In genomic region chr15:40169705-40170104, GRCm38 (mm10) we compare ENCODE assay signal across 8 mouse cellular contexts. TPM values are rescaled to one million over a fixed set of nuclear protein-coding genes. Genes with fewer than 3 reads are reported as not detected.
DNase-seq lines count a peak whose midpoint lies in the region; ATAC-seq and TF ChIP-seq lines count a peak whose summit lies in the region.
"Had no signal": no experiment of that assay in that cellular context is flagged by ENCODE, and none has a peak within 500 bp of the region (broad histone marks: within the 10 kb centered on the region; RNA-seq: fewer than 3 reads in every experiment).

No protein-coding gene starts in this region.

- H3K27me3 ChIP-seq in limb, embryonic 11.5 days (ENCODE audit: control insufficient read depth, insufficient read depth, low read length) = no peaks in the 10 kb centered on the region
- no peaks in the 10 kb centered on the region for H3K27me3 ChIP-seq in limb, embryonic 10.5 days (ENCODE audit: low read depth, poor library complexity, severe bottlenecking)
- no peaks in the 10 kb centered on the region for H3K27me3 ChIP-seq in hindbrain, embryonic 14.5 days (ENCODE audit: control insufficient read depth, insufficient read depth, low read length)
- no peaks in the 10 kb centered on the region for H3K27me3 ChIP-seq in small intestine, adult 2 months (ENCODE audit: control insufficient read depth, insufficient read depth, low read length)
- no peaks in the 10 kb centered on the region for H3K27me3 ChIP-seq in kidney, embryonic 16.5 days (ENCODE audit: insufficient read depth, low read length)

- H3K27ac ChIP-seq in limb, embryonic 11.5 days (replicated peaks; ENCODE audit: low read depth, low read length) = no peak overlapping the region
- H3K27ac ChIP-seq in limb, embryonic 10.5 days = no peak overlapping the region
- H3K27ac ChIP-seq in hindbrain, embryonic 14.5 days = no peak overlapping the region
- no peak overlapping the region for H3K27ac ChIP-seq in small intestine, adult 2 months (ENCODE audit: insufficient read depth, low read depth, low read length)
- no peak overlapping the region for H3K27ac ChIP-seq in kidney, embryonic 16.5 days (ENCODE audit: low read length)
- H3K27ac ChIP-seq: macrophage had no signal

- H3K4me3 ChIP-seq in limb, embryonic 11.5 days (ENCODE audit: low read depth, low read length) = no peak overlapping the region
- H3K4me3 ChIP-seq in limb, embryonic 10.5 days = no peak overlapping the region
- peak overlapping the region; percentile 13; the same call in 1 of the 2 replicates for H3K4me3 ChIP-seq in hindbrain, embryonic 14.5 days (replicated peaks; ENCODE audit: low read length)
- H3K4me3 ChIP-seq in small intestine, adult 2 months (ENCODE audit: low read depth, low read length) = peak overlapping the region; percentile 19; the same call in 1 of the 2 replicates
- no peak overlapping the region for H3K4me3 ChIP-seq in kidney, embryonic 16.5 days (ENCODE audit: low read length)

- H3K9ac ChIP-seq in limb, embryonic 11.5 days (ENCODE audit: low read length) = no peak overlapping the region
- H3K9ac ChIP-seq in hindbrain, embryonic 14.5 days = 0 out of 2 replicates have a peak overlapping the region, but pooled peaks have one; percentile 39
- no peak overlapping the region for H3K9ac ChIP-seq in kidney, embryonic 16.5 days (replicated peaks; ENCODE audit: low read length)

- TF ChIP-seq CTCF in small intestine, adult 2 months (IDR thresholded peaks at IDR 0.05; ENCODE audit: extremely low read depth, insufficient read length, insufficient replicate concordance, low read depth, low read length) = no peak

- ATAC-seq in limb, embryonic 11.5 days (ENCODE audit: insufficient number of reproducible peaks, low FRiP score, low TSS enrichment, low read depth) = 0 out of 2 replicates have a peak, but pooled peaks have one; percentile 36
- peak; percentile 37 for ATAC-seq in hindbrain, embryonic 14.5 days (ENCODE audit: low FRiP score)
- no peak for ATAC-seq in kidney, embryonic 16.5 days (ENCODE audit: low FRiP score, low TSS enrichment)

- TF ChIP-seq POLR2A in small intestine, adult 2 months (IDR thresholded peaks at IDR 0.05; ENCODE audit: low read depth, low read length) = no peak

- no peaks in the 10 kb centered on the region for H3K9me3 ChIP-seq in limb, embryonic 11.5 days (ENCODE audit: control insufficient read depth, low read length)
- H3K9me3 ChIP-seq in limb, embryonic 10.5 days (replicated peaks) = no peaks in the 10 kb centered on the region
- H3K9me3 ChIP-seq in hindbrain, embryonic 14.5 days (ENCODE audit: control insufficient read depth, low read length) = no peaks in the 10 kb centered on the region
- H3K9me3 ChIP-seq in kidney, embryonic 16.5 days (ENCODE audit: low read length) = no peaks in the 10 kb centered on the region

- DNase-seq in limb, embryonic 11.5 days (ENCODE audit: low spot score) = no peak
- no peak for DNase-seq in limb, embryonic 10.5 days (ENCODE audit: low spot score)
- peak; percentile 58 for DNase-seq in embryo, embryonic 11 days
- peak; percentile 40 for DNase-seq in hindbrain, embryonic 14.5 days (ENCODE audit: low spot score)
- no peak for DNase-seq in urinary bladder, adult 2 months (ENCODE audit: low spot score)

- H3K36me3 ChIP-seq in limb, embryonic 11.5 days (ENCODE audit: control insufficient read depth, insufficient read depth, low read length) = no peaks in the 10 kb centered on the region
- H3K36me3 ChIP-seq in limb, embryonic 10.5 days = no peaks in the 10 kb centered on the region
- H3K36me3 ChIP-seq in hindbrain, embryonic 14.5 days (replicated peaks; ENCODE audit: control insufficient read depth, insufficient read depth) = no peaks in the 10 kb centered on the region
- H3K36me3 ChIP-seq in small intestine, adult 2 months (ENCODE audit: control insufficient read depth, insufficient read depth, low read length) = no peaks in the 10 kb centered on the region
- H3K36me3 ChIP-seq in kidney, embryonic 16.5 days (ENCODE audit: insufficient read depth, low read length) = no peaks in the 10 kb centered on the region

- WGBS in limb, embryonic 11.5 days = 76% methylated on average over 13 of the region's 13 CpGs
- 74% methylated on average over 13 of the region's 13 CpGs for WGBS in limb, embryonic 10.5 days
- WGBS in hindbrain, embryonic 14.5 days = 16% methylated on average over 13 of the region's 13 CpGs
- WGBS in small intestine, adult 2 months = 62% methylated on average over 13 of the region's 13 CpGs
- 75% methylated on average over 13 of the region's 13 CpGs for WGBS in kidney, embryonic 16.5 days

- H3K4me1 ChIP-seq in limb, embryonic 11.5 days (ENCODE audit: control insufficient read depth, insufficient read depth, low read length) = 0 out of 2 replicates have a peak, but pooled peaks cover 3% of the 10 kb centered on the region
- peaks cover 11% of the 10 kb centered on the region; the same call in 1 of the 2 replicates for H3K4me1 ChIP-seq in limb, embryonic 10.5 days
- peaks cover 20% of the 10 kb centered on the region for H3K4me1 ChIP-seq in hindbrain, embryonic 14.5 days (replicated peaks; ENCODE audit: control insufficient read depth, insufficient read depth, low read length)
- no peaks in the 10 kb centered on the region; the same call in 1 of the 2 replicates for H3K4me1 ChIP-seq in small intestine, adult 2 months (ENCODE audit: control insufficient read depth, insufficient read depth, insufficient read length, low read length)
- peaks cover 23% of the 10 kb centered on the region for H3K4me1 ChIP-seq in kidney, embryonic 16.5 days (ENCODE audit: insufficient read depth, low read length)

- H3K4me2 ChIP-seq in limb, embryonic 11.5 days (ENCODE audit: low read depth, severe bottlenecking) = no peak overlapping the region
- H3K4me2 ChIP-seq in hindbrain, embryonic 14.5 days (replicated peaks) = peak overlapping the region; percentile 38
- no peak overlapping the region for H3K4me2 ChIP-seq in kidney, embryonic 16.5 days (replicated peaks; ENCODE audit: low read depth, low read length)

RNA-seq across cellular contexts. Expression of gene 9330182O14Rik, which starts 35.5 kb away (rescaled TPM):
- polyA plus RNA-seq in limb, embryonic 11.5 days (2014; fragmentation: Nextera tagmentation; extraction: Ambion mirVana) = not detected in 2 replicates
- polyA plus RNA-seq in limb, embryonic 10.5 days (2016; fragmentation: Nextera tagmentation; extraction: Ambion mirVana) = not detected in 2 replicates
- polyA plus RNA-seq in hindbrain, embryonic 14.5 days (2014; fragmentation: Nextera tagmentation; extraction: Ambion mirVana) = not detected in 2 replicates
- polyA plus RNA-seq in small intestine, adult 2 months (2012; rRNA removed) = not detected in 2 replicates
- polyA plus RNA-seq in urinary bladder, adult 2 months (2012; rRNA removed) = not detected in 2 replicates
- polyA plus RNA-seq in kidney, embryonic 16.5 days (2015; fragmentation: Nextera tagmentation; extraction: Ambion mirVana) = not detected in 2 replicates

Comparison
In these comparisons a context has a peak if more than half of its experiments do, and no peak if none do; other contexts are left out.
1. DNase-seq: peak in embryo, embryonic 11 days (single experiment) and hindbrain, embryonic 14.5 days (single experiment); none in limb, embryonic 11.5 days (single experiment), limb, embryonic 10.5 days (single experiment) and urinary bladder, adult 2 months (single experiment).
2. H3K4me3 ChIP-seq: peak in hindbrain, embryonic 14.5 days (single experiment) and small intestine, adult 2 months (single experiment); none in limb, embryonic 11.5 days (single experiment), limb, embryonic 10.5 days (single experiment) and kidney, embryonic 16.5 days (single experiment).